Mouse (Mus musculus) embryo, embryonic 9.5 days (tissue): ENCODE data around the gene Wars2.

Source experiments
- DNase-seq: peaks from one replicate; pipeline ENCODE4 v3.0.0-alpha.2; 2017; ENCODE audit errors: extremely low spot score

Gene Wars2

GRCm38 (mm10) chr3:99140940-99141854, at the start of gene Wars2:
Gene Wars2, plus strand, starts transcription at chr3:99141068.
- DNase-seq: peak; percentile 93

- DNase-seq: no peak
Observed at GRCm38 (mm10) chr3:99096816-99097215, 44.1 kb upstream of the Wars2 start.

- no peak for DNase-seq
Observed at GRCm38 (mm10) chr3:99110353-99111213, 30.3 kb upstream of the Wars2 start.

- DNase-seq: no peak
Observed at GRCm38 (mm10) chr3:99111214-99111608, 29.7 kb upstream of the Wars2 start.

- no peak for DNase-seq
Observed at GRCm38 (mm10) chr3:99113266-99113837, 27.5 kb upstream of the Wars2 start.

GRCm38 (mm10) chr3:99120942-99121341, 19.9 kb upstream of the Wars2 start:
- no peak for DNase-seq

GRCm38 (mm10) chr3:99130521-99130920, 10.3 kb upstream of the Wars2 start:
- no peak for DNase-seq

- DNase-seq: no peak
Observed at GRCm38 (mm10) chr3:99131973-99132372, 8.9 kb upstream of the Wars2 start.

- DNase-seq: no peak
Observed at GRCm38 (mm10) chr3:99133913-99134312, 7.0 kb upstream of the Wars2 start.

- no peak for DNase-seq
Observed at GRCm38 (mm10) chr3:99147886-99148285, 7.0 kb downstream of the Wars2 start.

- no peak for DNase-seq
Observed at GRCm38 (mm10) chr3:99149035-99149434, 8.2 kb downstream of the Wars2 start.

GRCm38 (mm10) chr3:99156286-99156685, 15.4 kb downstream of the Wars2 start:
- DNase-seq: no peak

GRCm38 (mm10) chr3:99156987-99157386, 16.1 kb downstream of the Wars2 start:
- DNase-seq: no peak

- no peak for DNase-seq
Observed at GRCm38 (mm10) chr3:99157451-99158015, 16.7 kb downstream of the Wars2 start.

- no peak for DNase-seq
Observed at GRCm38 (mm10) chr3:99160016-99160415, 19.1 kb downstream of the Wars2 start.

GRCm38 (mm10) chr3:99162191-99162590, 21.3 kb downstream of the Wars2 start:
- no peak for DNase-seq

GRCm38 (mm10) chr3:99167734-99168133, 26.9 kb downstream of the Wars2 start:
- DNase-seq: no peak

GRCm38 (mm10) chr3:99173178-99173577, 32.3 kb downstream of the Wars2 start:
- DNase-seq: no peak

- DNase-seq: peak; percentile 48
Observed at GRCm38 (mm10) chr3:99174658-99175304, 33.9 kb downstream of the Wars2 start.

GRCm38 (mm10) chr3:99183355-99184016, 42.6 kb downstream of the Wars2 start:
- DNase-seq: no peak

- no peak for DNase-seq
Observed at GRCm38 (mm10) chr3:99184373-99184772, 43.5 kb downstream of the Wars2 start.
